Mouse (Mus musculus): ENCODE measurements around the gene Nhsl1. TPM values are rescaled to one million over a fixed set of nuclear protein-coding genes. Genes with fewer than 3 reads are reported as not detected.

Gene Nhsl1
- polyA plus RNA-seq, 1 experiment from 2014 or later, result 2.9 TPM

GRCm38 (mm10) chr10:18375301-18375700, 56.5 kb downstream of the Nhsl1 start:
- H3K27ac ChIP-seq (ENCODE audit: low read depth, low read length), result no peak overlapping the region
- 0 out of 2 replicates have a peak, but pooled peaks cover 3% of the 10 kb centered on the region for H3K4me1 ChIP-seq (replicated peaks; ENCODE audit: control insufficient read depth, insufficient read depth, low read length)
- H3K4me2 ChIP-seq, result no peak overlapping the region
- ATAC-seq (replicated peaks; ENCODE audit: low FRiP score) (no peak), DNase-seq (ENCODE audit: low spot score) (no peak)
- H3K36me3 ChIP-seq (ENCODE audit: control insufficient read depth, insufficient read depth, low read length), result no peaks in the 10 kb centered on the region
- 67% methylated on average over 3 of the region's 3 CpGs for WGBS
- no peak overlapping the region for H3K9ac ChIP-seq (ENCODE audit: low read depth, low read length)
- no peak overlapping the region for H3K4me3 ChIP-seq (ENCODE audit: low read depth, low read length)
- H3K27me3 ChIP-seq (replicated peaks; ENCODE audit: control insufficient read depth, insufficient read depth, low read length), result no peaks in the 10 kb centered on the region
- no peaks in the 10 kb centered on the region for H3K9me3 ChIP-seq (ENCODE audit: control insufficient read depth, low read length)

GRCm38 (mm10) chr10:18384766-18385165, 66.0 kb downstream of the Nhsl1 start:
- no peak overlapping the region for H3K27ac ChIP-seq (ENCODE audit: low read depth, low read length)
- DNase-seq (ENCODE audit: low spot score) (no peak), ATAC-seq (replicated peaks; ENCODE audit: low FRiP score) (no peak)
- H3K27me3 ChIP-seq (replicated peaks; ENCODE audit: control insufficient read depth, insufficient read depth, low read length), result no peaks in the 10 kb centered on the region
- H3K36me3 ChIP-seq (ENCODE audit: control insufficient read depth, insufficient read depth, low read length), result no peaks in the 10 kb centered on the region
- no peaks in the 10 kb centered on the region for H3K9me3 ChIP-seq (ENCODE audit: control insufficient read depth, low read length)
- 48% methylated on average over 2 of the region's 2 CpGs for WGBS
- no peaks in the 10 kb centered on the region for H3K4me1 ChIP-seq (replicated peaks; ENCODE audit: control insufficient read depth, insufficient read depth, low read length)
- no peak overlapping the region for H3K9ac ChIP-seq (ENCODE audit: low read depth, low read length)
- H3K4me3 ChIP-seq (ENCODE audit: low read depth, low read length), result no peak overlapping the region
- no peak overlapping the region for H3K4me2 ChIP-seq

GRCm38 (mm10) chr10:18386224-18386623, 67.4 kb downstream of the Nhsl1 start:
- Histone ChIP-seq H3K4me2 (no peak overlapping the region), H3K4me3 (ENCODE audit: low read depth, low read length) (no peak overlapping the region), H3K9ac (ENCODE audit: low read depth, low read length) (no peak overlapping the region), H3K4me1 (replicated peaks; ENCODE audit: control insufficient read depth, insufficient read depth, low read length) (no peaks in the 10 kb centered on the region), H3K36me3 (ENCODE audit: control insufficient read depth, insufficient read depth, low read length) (no peaks in the 10 kb centered on the region), H3K27ac (ENCODE audit: low read depth, low read length) (no peak overlapping the region), H3K9me3 (ENCODE audit: control insufficient read depth, low read length) (no peaks in the 10 kb centered on the region), H3K27me3 (replicated peaks; ENCODE audit: control insufficient read depth, insufficient read depth, low read length) (no peaks in the 10 kb centered on the region)
- 60% methylated on average over 7 of the region's 7 CpGs for WGBS
- DNase-seq (ENCODE audit: low spot score) (no peak), ATAC-seq (replicated peaks; ENCODE audit: low FRiP score) (no peak)

GRCm38 (mm10) chr10:18388784-18389575, 70.2 kb downstream of the Nhsl1 start:
- DNase-seq (ENCODE audit: low spot score) (no peak), ATAC-seq (replicated peaks; ENCODE audit: low FRiP score) (0 out of 2 replicates have a peak, but pooled peaks have one; percentile 31)
- 50% methylated on average over 10 of the region's 10 CpGs for WGBS
- H3K27me3 ChIP-seq (replicated peaks; ENCODE audit: control insufficient read depth, insufficient read depth, low read length), result no peaks in the 10 kb centered on the region
- no peaks in the 10 kb centered on the region for H3K4me1 ChIP-seq (replicated peaks; ENCODE audit: control insufficient read depth, insufficient read depth, low read length)
- H3K36me3 ChIP-seq (ENCODE audit: control insufficient read depth, insufficient read depth, low read length), result no peaks in the 10 kb centered on the region
- no peak overlapping the region for H3K4me2 ChIP-seq
- H3K27ac ChIP-seq (ENCODE audit: low read depth, low read length), result no peak overlapping the region
- H3K9ac ChIP-seq (ENCODE audit: low read depth, low read length), result no peak overlapping the region
- no peak overlapping the region for H3K4me3 ChIP-seq (ENCODE audit: low read depth, low read length)
- no peaks in the 10 kb centered on the region for H3K9me3 ChIP-seq (ENCODE audit: control insufficient read depth, low read length)

GRCm38 (mm10) chr10:18390004-18390403, 71.2 kb downstream of the Nhsl1 start:
- no peaks in the 10 kb centered on the region for H3K27me3 ChIP-seq (replicated peaks; ENCODE audit: control insufficient read depth, insufficient read depth, low read length)
- DNase-seq (ENCODE audit: low spot score), result no peak
- no peaks in the 10 kb centered on the region for H3K4me1 ChIP-seq (replicated peaks; ENCODE audit: control insufficient read depth, insufficient read depth, low read length)
- no peak overlapping the region for H3K27ac ChIP-seq (ENCODE audit: low read depth, low read length)
- no peaks in the 10 kb centered on the region for H3K9me3 ChIP-seq (ENCODE audit: control insufficient read depth, low read length)
- no peak overlapping the region for H3K9ac ChIP-seq (ENCODE audit: low read depth, low read length)
- no peak overlapping the region for H3K4me3 ChIP-seq (ENCODE audit: low read depth, low read length)
- H3K36me3 ChIP-seq (ENCODE audit: control insufficient read depth, insufficient read depth, low read length), result no peaks in the 10 kb centered on the region
- no peak overlapping the region for H3K4me2 ChIP-seq
- ATAC-seq (replicated peaks; ENCODE audit: low FRiP score), result no peak
- WGBS, result 84% methylated on average over 15 of the region's 15 CpGs

DNA sequence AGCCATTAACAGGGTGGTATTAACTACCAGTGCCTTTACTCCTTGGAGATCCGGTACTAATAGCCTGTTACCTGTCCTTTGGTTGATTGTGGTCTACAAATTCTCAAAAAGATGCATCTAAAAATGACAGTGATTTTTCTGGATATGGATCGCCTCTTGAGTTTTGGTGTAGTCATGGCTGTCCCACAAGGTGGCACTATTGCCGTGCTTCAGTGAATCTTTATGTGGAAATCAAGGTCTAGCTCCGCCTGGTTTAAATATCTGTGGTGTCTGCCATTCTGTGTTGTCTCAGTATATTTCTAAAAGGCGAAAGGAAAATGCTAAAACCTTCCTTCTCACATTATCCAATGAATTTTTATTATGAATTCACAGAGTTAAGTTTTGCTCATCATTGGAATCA, 72.8 kb downstream of the Nhsl1 start:
- no peaks in the 10 kb centered on the region for H3K36me3 ChIP-seq (ENCODE audit: control insufficient read depth, insufficient read depth, low read length)
- H3K9ac ChIP-seq (ENCODE audit: low read depth, low read length), result no peak overlapping the region
- no peak for DNase-seq (ENCODE audit: low spot score)
- no peak overlapping the region for H3K4me3 ChIP-seq (ENCODE audit: low read depth, low read length)
- WGBS, result 42% methylated on average over 5 of the region's 5 CpGs
- H3K27ac ChIP-seq (ENCODE audit: low read depth, low read length), result no peak overlapping the region
- ATAC-seq (replicated peaks; ENCODE audit: low FRiP score), result no peak
- no peak overlapping the region for H3K4me2 ChIP-seq
- no peaks in the 10 kb centered on the region for H3K4me1 ChIP-seq (replicated peaks; ENCODE audit: control insufficient read depth, insufficient read depth, low read length)
- H3K27me3 ChIP-seq (replicated peaks; ENCODE audit: control insufficient read depth, insufficient read depth, low read length), result no peaks in the 10 kb centered on the region
- H3K9me3 ChIP-seq (ENCODE audit: control insufficient read depth, low read length), result no peaks in the 10 kb centered on the region

GRCm38 (mm10) chr10:18392268-18392667, 73.5 kb downstream of the Nhsl1 start:
- H3K9me3 ChIP-seq (ENCODE audit: control insufficient read depth, low read length), result no peaks in the 10 kb centered on the region
- H3K9ac ChIP-seq (ENCODE audit: low read depth, low read length), result no peak overlapping the region
- no peak overlapping the region for H3K27ac ChIP-seq (ENCODE audit: low read depth, low read length)
- ATAC-seq (replicated peaks; ENCODE audit: low FRiP score) (no peak), DNase-seq (ENCODE audit: low spot score) (no peak)
- no peak overlapping the region for H3K4me2 ChIP-seq
- H3K4me3 ChIP-seq (ENCODE audit: low read depth, low read length), result no peak overlapping the region
- WGBS, result 57% methylated on average over 6 of the region's 6 CpGs
- no peaks in the 10 kb centered on the region for H3K27me3 ChIP-seq (replicated peaks; ENCODE audit: control insufficient read depth, insufficient read depth, low read length)
- no peaks in the 10 kb centered on the region for H3K36me3 ChIP-seq (ENCODE audit: control insufficient read depth, insufficient read depth, low read length)
- H3K4me1 ChIP-seq (replicated peaks; ENCODE audit: control insufficient read depth, insufficient read depth, low read length), result no peaks in the 10 kb centered on the region

DNA sequence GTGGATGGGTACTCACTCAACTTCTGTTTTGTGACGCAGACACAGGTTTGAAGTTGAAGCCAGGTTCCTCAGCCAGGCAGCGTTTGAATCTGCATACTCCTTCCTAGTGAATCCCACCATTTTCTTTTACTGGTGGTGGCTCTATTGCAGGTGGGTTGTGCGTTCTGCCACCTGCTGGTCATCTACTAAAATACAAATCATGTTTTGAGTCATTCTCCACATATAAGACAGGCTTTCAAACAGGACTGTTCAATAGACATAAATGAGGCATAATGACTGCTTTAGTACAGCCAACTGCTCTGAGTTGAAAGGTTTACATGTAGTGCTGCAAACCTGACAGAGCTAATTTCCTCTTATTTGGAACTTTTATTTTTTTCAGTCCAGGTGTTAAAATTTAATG, 75.0 kb downstream of the Nhsl1 start:
- Histone ChIP-seq H3K4me3 (ENCODE audit: low read depth, low read length) (no peak overlapping the region), H3K9ac (ENCODE audit: low read depth, low read length) (no peak overlapping the region), H3K9me3 (ENCODE audit: control insufficient read depth, low read length) (no peaks in the 10 kb centered on the region), H3K27ac (ENCODE audit: low read depth, low read length) (no peak overlapping the region), H3K4me2 (no peak overlapping the region), H3K4me1 (replicated peaks; ENCODE audit: control insufficient read depth, insufficient read depth, low read length) (no peaks in the 10 kb centered on the region), H3K27me3 (replicated peaks; ENCODE audit: control insufficient read depth, insufficient read depth, low read length) (no peaks in the 10 kb centered on the region), H3K36me3 (ENCODE audit: control insufficient read depth, insufficient read depth, low read length) (no peaks in the 10 kb centered on the region)
- ATAC-seq (replicated peaks; ENCODE audit: low FRiP score), result no peak
- DNase-seq (ENCODE audit: low spot score), result no peak
- 36% methylated on average over 3 of the region's 3 CpGs for WGBS

GRCm38 (mm10) chr10:18394270-18394669, 75.5 kb downstream of the Nhsl1 start:
- Histone ChIP-seq H3K9ac (ENCODE audit: low read depth, low read length) (no peak overlapping the region), H3K27me3 (replicated peaks; ENCODE audit: control insufficient read depth, insufficient read depth, low read length) (no peaks in the 10 kb centered on the region), H3K9me3 (ENCODE audit: control insufficient read depth, low read length) (no peaks in the 10 kb centered on the region), H3K4me2 (no peak overlapping the region), H3K27ac (ENCODE audit: low read depth, low read length) (no peak overlapping the region), H3K4me1 (replicated peaks; ENCODE audit: control insufficient read depth, insufficient read depth, low read length) (no peaks in the 10 kb centered on the region), H3K36me3 (ENCODE audit: control insufficient read depth, insufficient read depth, low read length) (no peaks in the 10 kb centered on the region), H3K4me3 (ENCODE audit: low read depth, low read length) (no peak overlapping the region)
- DNase-seq (ENCODE audit: low spot score) (no peak), ATAC-seq (replicated peaks; ENCODE audit: low FRiP score) (no peak)
- 72% methylated on average over 7 of the region's 7 CpGs for WGBS

All from liver, embryonic 11.5 days (tissue).